Mouse (Mus musculus) intestine, embryonic 16.5 days (tissue): ENCODE data around the gene Cmss1. TPM values are rescaled to one million over a fixed set of nuclear protein-coding genes. Genes with fewer than 3 reads are reported as not detected.
A peak's percentile ranks its signal among the peaks of the same experiment; 100 is the strongest.
"Not testable (repeated sequence)": the region's sequence is repeated elsewhere in the genome, so short reads cannot be mapped to it uniquely, and the experiment has no call there.

Experiments
- ATAC-seq: fragments of 200-750 bp; cut with Nextera tagmentation; 2 replicates; pipeline ENCODE4 v1.8.0; 2017; ENCODE audit warnings: moderate TSS enrichment, moderate library complexity
- H3K27ac ChIP-seq: fragments of 300-500 bp; sonication (generic); 2 replicates; pipeline ENCODE4 v1.5.1; 2014; ENCODE audit warnings: mild to moderate bottlenecking, low read length
- H3K27me3 ChIP-seq: fragments of 300-500 bp; sonication (generic); replicated peaks from 2 replicates; pipeline ENCODE4 v1.6.1; 2014; ENCODE audit warnings: low read length, control low read depth, mixed read lengths; ENCODE audit not compliant: control insufficient read depth, insufficient read depth
- H3K36me3 ChIP-seq: fragments of 300-500 bp; sonication (generic); 2 replicates; pipeline ENCODE4 v1.6.1; 2014; ENCODE audit warnings: low read length, control low read depth; ENCODE audit not compliant: control insufficient read depth, insufficient read depth
- H3K4me1 ChIP-seq: fragments of 300-500 bp; sonication (generic); 2 replicates; pipeline ENCODE4 v1.6.1; 2014; ENCODE audit warnings: low read length, control low read depth, mixed read lengths; ENCODE audit not compliant: control insufficient read depth, insufficient read depth
- H3K4me2 ChIP-seq: fragments of 300-500 bp; sonication (generic); 2 replicates; pipeline ENCODE4 v1.6.1; 2014; ENCODE audit warnings: low read depth, low read length, control low read depth
- H3K4me3 ChIP-seq: fragments of 300-500 bp; sonication (generic); 2 replicates; pipeline ENCODE4 v1.5.1; 2014; ENCODE audit warnings: mild to moderate bottlenecking, low read length
- H3K9ac ChIP-seq: fragments of 300-500 bp; sonication (generic); 2 replicates; pipeline ENCODE4 v1.6.1; 2014; ENCODE audit warnings: low read depth, low read length
- H3K9me3 ChIP-seq: fragments of 300-500 bp; sonication (generic); 2 replicates; pipeline ENCODE4 v1.6.1; 2016; ENCODE audit warnings: low read length, control low read depth; ENCODE audit not compliant: control insufficient read depth
- WGBS: fragments of 180-500 bp; shearing (Covaris S2); extraction: QIAGEN DNeasy Blood & Tissue Kit; methylation state at CpG from one replicate; pipeline ENCODE4 v1.1.7; 2014; 5-methylcytosine and 5-hydroxymethylcytosine counted together
- polyA plus RNA-seq: library from polyadenylated mRNA; unstranded; fragments of >200 nt; fragmentation: Nextera tagmentation; extraction: Ambion mirVana; gene quantifications from 2 replicates; pipeline ENCODE4 v1.2.1, GENCODE M21; 2015

Gene Cmss1
- polyA plus RNA-seq, 1 experiment from 2014 or later: 41.4 TPM

- H3K4me3 ChIP-seq: no peak overlapping the region
- H3K27ac ChIP-seq: no peak overlapping the region
- no peak overlapping the region for H3K9ac ChIP-seq
- H3K9me3 ChIP-seq: no peaks in the 10 kb centered on the region
- no peaks in the 10 kb centered on the region for H3K27me3 ChIP-seq
- no peaks in the 10 kb centered on the region for H3K36me3 ChIP-seq
- no peak overlapping the region for H3K4me2 ChIP-seq
- 82% methylated on average over 10 of the region's 10 CpGs for WGBS
- ATAC-seq: no peak
- H3K4me1 ChIP-seq: peaks cover 10% of the 10 kb centered on the region; the same call in 1 of the 2 replicates
These were observed 207.1 kb downstream of the Cmss1 start for GRCm38 (mm10) chr16:57399566-57399965.

DNA sequence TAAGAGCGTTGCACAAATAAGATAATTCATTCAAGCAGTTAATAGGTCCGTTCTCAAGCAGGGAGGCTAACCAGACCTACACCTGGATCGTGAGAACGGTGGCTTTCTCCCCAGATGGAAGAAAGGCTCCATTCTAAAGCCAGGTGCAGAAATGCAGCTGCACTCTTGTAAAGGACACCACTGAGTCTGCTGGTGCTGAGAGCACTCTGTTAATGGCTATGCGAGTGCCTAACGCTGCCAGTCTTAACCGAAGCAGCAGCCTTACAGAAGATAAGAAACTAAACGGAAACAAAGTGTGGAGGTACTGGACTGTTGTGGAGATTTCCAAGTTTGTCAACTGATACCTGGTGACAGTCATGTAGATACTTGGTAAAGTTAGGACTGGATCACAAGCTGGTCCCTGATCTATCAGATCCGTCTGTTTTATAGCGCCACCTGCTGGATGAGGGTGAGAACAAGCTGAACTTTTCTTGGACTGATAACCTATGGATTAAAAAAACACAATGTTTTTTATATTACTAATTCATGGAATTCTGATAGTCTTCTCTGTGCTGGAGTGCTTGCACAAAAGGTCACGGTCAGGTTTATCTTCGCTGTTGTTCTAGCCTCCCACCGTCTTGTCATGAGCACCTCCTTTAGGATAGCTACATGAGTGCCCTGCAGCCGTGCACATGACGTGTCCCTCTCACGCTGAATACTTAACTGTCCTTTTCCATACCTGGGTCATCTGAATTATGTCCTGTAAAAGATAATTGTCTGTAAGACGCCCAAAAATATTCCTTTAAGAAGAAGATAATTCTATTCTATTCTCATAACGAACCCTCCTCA is 208.1 kb downstream of the Cmss1 start:
- H3K27me3 ChIP-seq: no peaks in the 10 kb centered on the region
- ATAC-seq: peak; percentile 31
- WGBS: 64% methylated on average over 18 of the region's 18 CpGs
- no peak overlapping the region for H3K4me3 ChIP-seq
- no peaks in the 10 kb centered on the region for H3K36me3 ChIP-seq
- H3K4me1 ChIP-seq: peaks cover 10% of the 10 kb centered on the region; the same call in 1 of the 2 replicates
- H3K9me3 ChIP-seq: no peaks in the 10 kb centered on the region
- H3K27ac ChIP-seq: no peak overlapping the region
- no peak overlapping the region for H3K9ac ChIP-seq
- no peak overlapping the region for H3K4me2 ChIP-seq

DNA sequence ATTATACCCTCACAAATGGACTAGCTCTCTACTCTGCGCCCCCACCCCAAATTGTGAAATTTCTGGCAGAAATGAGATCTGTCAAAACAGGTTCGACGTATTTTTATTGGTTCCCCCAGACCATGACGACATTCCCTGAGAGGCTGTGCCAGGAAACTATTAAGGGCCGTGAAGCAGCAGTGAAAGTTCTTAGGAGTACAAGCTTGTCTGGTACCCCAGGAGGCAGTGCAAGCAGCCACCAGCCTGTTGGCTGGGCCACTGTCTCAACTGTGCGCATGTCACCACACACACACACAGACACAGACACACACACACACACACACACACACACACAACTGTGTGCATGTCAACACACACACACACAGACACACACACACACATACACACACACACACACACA is 208.8 kb downstream of the Cmss1 start:
- H3K9ac ChIP-seq: no peak overlapping the region
- H3K4me2 ChIP-seq: no peak overlapping the region
- no peak for ATAC-seq
- no peaks in the 10 kb centered on the region for H3K27me3 ChIP-seq
- no peak overlapping the region for H3K4me3 ChIP-seq
- H3K4me1 ChIP-seq: peaks cover 10% of the 10 kb centered on the region; the same call in 1 of the 2 replicates
- H3K27ac ChIP-seq: no peak overlapping the region
- no peaks in the 10 kb centered on the region for H3K36me3 ChIP-seq
- 78% methylated on average over 6 of the region's 6 CpGs for WGBS
- no peaks in the 10 kb centered on the region for H3K9me3 ChIP-seq

GRCm38 (mm10) chr16:57396249-57396648 is 210.4 kb downstream of the Cmss1 start:
- H3K36me3 ChIP-seq: no peaks in the 10 kb centered on the region
- H3K27me3 ChIP-seq: no peaks in the 10 kb centered on the region
- no peak overlapping the region for H3K4me3 ChIP-seq
- H3K9me3 ChIP-seq: no peaks in the 10 kb centered on the region
- no peak overlapping the region for H3K4me2 ChIP-seq
- 59% methylated on average over 6 of the region's 6 CpGs for WGBS
- peaks cover 10% of the 10 kb centered on the region; the same call in 1 of the 2 replicates for H3K4me1 ChIP-seq
- no peak overlapping the region for H3K9ac ChIP-seq
- H3K27ac ChIP-seq: no peak overlapping the region
- no peak for ATAC-seq

GRCm38 (mm10) chr16:57393161-57393560 is 213.5 kb downstream of the Cmss1 start:
- ATAC-seq: no peak
- Histone ChIP-seq H3K9ac (no peak overlapping the region; the same call in 1 of the 2 replicates), H3K36me3 (no peaks in the 10 kb centered on the region), H3K9me3 (no peaks in the 10 kb centered on the region), H3K4me2 (peak overlapping the region; percentile 19; the same call in 1 of the 2 replicates), H3K27me3 (no peaks in the 10 kb centered on the region), H3K4me1 (peaks cover 4% of the 10 kb centered on the region; the same call in 1 of the 2 replicates), H3K4me3 (no peak overlapping the region), H3K27ac (peak overlapping the region; percentile 49)
- WGBS: 46% methylated on average over 11 of the region's 11 CpGs

DNA sequence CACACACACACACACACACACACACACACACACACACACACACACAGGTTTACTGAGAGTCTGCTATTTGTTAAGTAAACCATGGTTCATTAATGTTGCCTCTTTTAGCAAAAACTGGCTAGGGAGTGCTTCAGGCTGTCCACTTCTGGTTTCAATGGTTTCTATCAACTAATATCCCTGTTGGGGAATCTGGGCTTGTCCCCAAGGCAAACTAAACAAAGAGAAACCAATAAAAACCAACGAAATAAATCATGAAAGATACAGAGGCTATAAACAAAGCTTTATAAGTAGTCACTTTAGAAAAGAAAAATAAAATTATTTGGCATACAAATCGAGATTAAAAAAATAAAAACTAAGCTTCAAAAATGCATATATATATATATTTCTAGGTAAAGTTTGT is 214.2 kb downstream of the Cmss1 start:
- no peak overlapping the region for H3K9ac ChIP-seq
- H3K27ac ChIP-seq: no peak overlapping the region
- H3K4me3 ChIP-seq: no peak overlapping the region
- no peaks in the 10 kb centered on the region for H3K36me3 ChIP-seq
- H3K27me3 ChIP-seq: no peaks in the 10 kb centered on the region
- no peaks in the 10 kb centered on the region for H3K9me3 ChIP-seq
- no peak overlapping the region for H3K4me2 ChIP-seq
- H3K4me1 ChIP-seq: peaks cover 4% of the 10 kb centered on the region; the same call in 1 of the 2 replicates
- no peak for ATAC-seq
- WGBS: 53% methylated on average over 2 of the region's 2 CpGs

DNA sequence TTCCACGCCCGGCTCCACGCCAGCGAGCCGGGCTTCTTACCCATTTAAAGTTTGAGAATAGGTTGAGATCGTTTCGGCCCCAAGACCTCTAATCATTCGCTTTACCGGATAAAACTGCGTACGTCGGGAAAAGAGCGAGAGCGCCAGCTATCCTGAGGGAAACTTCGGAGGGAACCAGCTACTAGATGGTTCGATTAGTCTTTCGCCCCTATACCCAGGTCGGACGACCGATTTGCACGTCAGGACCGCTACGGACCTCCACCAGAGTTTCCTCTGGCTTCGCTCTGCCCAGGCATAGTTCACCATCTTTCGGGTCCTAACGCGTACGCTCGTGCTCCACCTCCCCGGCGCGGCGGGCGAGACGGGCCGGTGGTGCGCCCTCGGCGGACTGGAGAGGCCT is 215.5 kb downstream of the Cmss1 start:
- WGBS: 39% methylated on average over 27 of the region's 39 CpGs
- not testable (repeated sequence) for H3K9me3 ChIP-seq, H3K4me2 ChIP-seq, H3K36me3 ChIP-seq, H3K27ac ChIP-seq, H3K27me3 ChIP-seq, H3K9ac ChIP-seq, H3K4me1 ChIP-seq, H3K4me3 ChIP-seq, ATAC-seq

GRCm38 (mm10) chr16:57389566-57390251 is 217.0 kb downstream of the Cmss1 start:
- Histone ChIP-seq H3K4me1 (no peaks in the 10 kb centered on the region; the same call in 1 of the 2 replicates), H3K27ac (no peak overlapping the region), H3K9ac (no peak overlapping the region), H3K4me2 (no peak overlapping the region), H3K9me3 (no peaks in the 10 kb centered on the region), H3K4me3 (no peak overlapping the region), H3K36me3 (no peaks in the 10 kb centered on the region), H3K27me3 (no peaks in the 10 kb centered on the region)
- ATAC-seq: no peak
- WGBS: 83% methylated on average over 15 of the region's 15 CpGs

DNA sequence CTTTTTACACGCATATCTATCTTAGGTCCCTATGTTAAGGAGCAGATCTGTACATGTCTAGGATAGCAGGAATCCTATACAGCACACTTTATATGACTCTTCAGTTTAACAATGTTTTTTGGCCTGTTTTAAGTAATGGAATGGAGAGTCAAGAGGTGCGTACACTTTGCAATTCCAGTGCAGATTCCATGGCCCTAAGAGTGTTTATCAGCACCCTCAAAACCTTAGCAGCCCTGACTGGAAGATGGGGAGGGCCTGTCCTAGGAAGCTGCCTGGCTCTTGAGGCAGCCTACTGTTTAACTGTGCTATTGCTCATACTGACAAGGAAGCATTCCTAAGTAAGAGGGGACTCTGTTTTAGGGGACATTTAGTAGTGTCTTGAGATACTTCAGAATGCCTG is 222.4 kb downstream of the Cmss1 start:
- no peaks in the 10 kb centered on the region for H3K36me3 ChIP-seq
- H3K27me3 ChIP-seq: no peaks in the 10 kb centered on the region
- no peaks in the 10 kb centered on the region for H3K4me1 ChIP-seq
- no peak overlapping the region for H3K9ac ChIP-seq
- WGBS: 77% methylated on average over 2 of the region's 2 CpGs
- no peak for ATAC-seq
- H3K27ac ChIP-seq: no peak overlapping the region
- no peak overlapping the region for H3K4me3 ChIP-seq
- no peaks in the 10 kb centered on the region for H3K9me3 ChIP-seq
- H3K4me2 ChIP-seq: no peak overlapping the region
